Mouse (Mus musculus) liver, adult (tissue): ENCODE measurements around the gene Sbsn.
A peak's percentile ranks its signal among the peaks of the same experiment; 100 is the strongest.
"Not testable (repeated sequence)": the region's sequence is repeated elsewhere in the genome, so short reads cannot be mapped to it uniquely, and the experiment has no call there.

Experiments
- GATA4 ChIP-seq: IDR thresholded peaks from 2 replicates; pipeline ENCODE4 v1.6.1; 2014; ENCODE audit warnings: mild to moderate bottlenecking, low read length; ENCODE audit not compliant: insufficient replicate concordance

The Sbsn gene

DNA sequence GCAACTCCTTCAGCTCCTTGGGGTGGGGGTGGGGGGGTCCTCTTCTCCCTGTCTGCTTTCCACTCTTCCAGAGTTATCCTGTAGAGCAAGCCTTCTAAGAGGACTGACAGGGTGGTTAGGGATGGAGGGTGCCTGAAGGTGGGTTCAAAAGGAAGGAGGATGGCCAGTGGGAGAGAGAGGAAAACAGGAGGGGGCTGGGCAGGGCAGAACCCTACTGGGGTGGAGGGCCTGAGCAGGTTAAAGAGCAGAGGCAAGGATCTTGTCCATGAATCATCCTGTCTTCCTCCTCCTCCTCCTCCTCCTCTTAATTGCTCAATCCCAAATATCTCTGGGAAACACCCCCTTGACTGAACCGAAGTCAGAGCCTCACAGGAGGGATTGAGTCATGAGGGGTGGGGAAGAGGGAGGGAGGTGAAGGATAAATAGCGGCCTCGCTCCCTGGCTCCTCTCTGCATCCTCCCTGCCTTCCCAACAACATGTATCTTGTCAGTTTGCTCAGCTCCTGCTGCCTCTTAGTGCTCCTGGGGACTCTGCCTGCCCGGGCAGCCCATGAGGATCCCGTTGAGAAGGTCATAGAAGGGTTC is at the start of gene Sbsn:
Gene Sbsn, plus strand, starts transcription at position 386 of the 584 bp plus-strand sequence.
- TF ChIP-seq GATA4: no peak

DNA sequence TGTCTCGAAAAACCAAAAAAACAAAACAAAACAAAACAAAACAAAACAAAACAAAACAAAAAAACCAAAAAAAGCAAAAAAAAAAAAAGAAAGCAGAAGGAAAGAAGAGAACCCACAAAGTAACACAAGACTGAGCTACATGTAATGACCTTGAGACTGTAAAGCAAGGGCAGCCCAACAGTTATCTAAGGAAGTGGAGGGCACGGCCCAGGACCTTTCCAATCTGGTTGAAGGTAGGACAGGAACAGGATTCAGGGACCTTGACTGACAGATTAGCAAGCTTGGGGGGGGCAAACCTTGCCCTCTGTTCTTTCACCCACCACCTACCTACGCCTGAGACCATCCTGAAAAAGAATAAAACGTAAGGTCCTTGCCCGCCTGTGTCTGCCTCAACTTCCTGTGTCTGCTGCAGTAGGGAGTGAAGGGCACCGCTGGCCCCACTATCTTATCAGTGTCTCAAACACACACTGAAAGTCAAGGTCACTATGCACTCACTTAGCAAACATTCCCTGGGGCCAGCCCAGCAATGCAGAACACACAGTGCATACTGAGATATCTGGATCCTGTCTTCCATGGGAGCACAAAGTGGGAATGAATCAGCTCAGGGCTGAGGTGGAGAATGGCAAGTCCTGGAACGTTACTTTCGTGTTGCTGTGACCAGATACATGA is 44.9 kb upstream of the Sbsn start:
- TF ChIP-seq GATA4: peak; percentile 70; the same call in 1 of the 2 replicates

DNA sequence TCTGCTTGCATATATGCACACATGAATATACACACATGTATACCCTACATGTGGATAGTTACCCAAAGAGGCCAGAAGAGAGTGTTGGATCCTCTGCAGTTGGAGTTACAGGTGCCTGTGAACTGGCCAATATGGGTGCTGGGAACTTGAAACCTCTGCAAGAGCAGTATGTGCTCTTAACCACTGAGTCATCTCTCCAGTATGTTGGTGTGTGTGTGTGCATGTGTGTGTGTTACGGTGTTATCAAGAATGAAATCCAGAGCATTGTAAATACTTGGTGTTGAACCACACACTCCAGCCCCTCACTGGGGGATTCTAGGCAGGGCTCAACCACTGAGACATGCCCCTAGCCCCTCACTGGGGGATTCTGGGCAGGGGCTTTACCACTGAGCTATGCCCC is 43.8 kb upstream of the Sbsn start:
- TF ChIP-seq GATA4: no peak

DNA sequence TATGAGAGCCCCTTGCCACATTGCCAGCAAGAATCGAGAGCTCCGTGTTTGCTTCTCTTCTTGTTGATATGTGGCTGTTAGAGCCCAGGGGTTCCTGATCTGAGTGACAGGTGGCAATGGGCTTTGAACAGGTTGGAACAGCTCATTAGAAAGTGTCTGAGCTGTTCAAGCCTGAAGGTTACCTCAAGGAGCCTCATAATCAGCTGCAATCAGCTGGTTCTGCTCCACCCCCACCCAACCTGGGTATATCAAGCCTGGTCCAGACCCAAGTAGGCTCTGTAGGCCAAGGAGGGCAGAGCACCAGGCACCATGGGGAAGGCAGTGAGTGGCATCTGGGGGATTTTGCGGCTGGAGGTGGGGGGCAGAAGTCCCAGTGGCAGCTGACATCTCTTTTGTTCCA is 39.3 kb upstream of the Sbsn start, which contains the start of gene Atp4a:
Gene Atp4a, plus strand, starts transcription at position 268 of the 400 bp plus-strand sequence.
- TF ChIP-seq GATA4: no peak

DNA sequence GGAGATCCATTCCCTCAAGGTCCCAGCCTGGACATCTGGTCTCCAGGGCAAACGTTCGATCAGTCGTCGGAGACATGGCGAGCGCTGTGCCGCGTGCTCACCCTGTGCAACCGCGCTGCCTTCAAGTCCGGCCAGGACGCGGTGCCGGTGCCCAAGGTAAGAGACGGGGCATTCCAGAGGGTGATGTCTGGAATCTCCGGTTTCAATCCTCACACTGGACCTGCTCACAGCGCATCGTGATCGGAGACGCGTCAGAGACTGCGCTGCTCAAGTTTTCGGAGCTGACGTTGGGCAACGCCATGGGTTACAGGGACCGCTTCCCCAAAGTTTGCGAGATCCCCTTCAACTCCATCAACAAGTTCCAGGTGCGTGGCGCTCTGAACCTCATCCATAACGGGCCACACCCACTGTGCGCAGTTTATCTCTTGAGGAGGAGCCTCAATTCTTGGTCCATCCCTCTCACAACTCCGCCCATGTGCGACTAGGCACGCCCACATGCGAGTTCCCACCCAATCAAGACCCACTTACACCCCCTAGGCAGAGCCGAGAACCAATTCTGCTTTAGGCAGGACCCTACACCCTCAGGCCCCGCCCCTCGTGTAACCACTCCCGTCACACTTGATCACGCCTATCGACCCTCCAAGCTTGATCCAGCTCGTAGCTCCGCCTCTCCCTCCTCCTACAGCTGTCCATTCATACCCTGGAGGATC is 34.1 kb upstream of the Sbsn start:
- no peak for TF ChIP-seq GATA4

DNA sequence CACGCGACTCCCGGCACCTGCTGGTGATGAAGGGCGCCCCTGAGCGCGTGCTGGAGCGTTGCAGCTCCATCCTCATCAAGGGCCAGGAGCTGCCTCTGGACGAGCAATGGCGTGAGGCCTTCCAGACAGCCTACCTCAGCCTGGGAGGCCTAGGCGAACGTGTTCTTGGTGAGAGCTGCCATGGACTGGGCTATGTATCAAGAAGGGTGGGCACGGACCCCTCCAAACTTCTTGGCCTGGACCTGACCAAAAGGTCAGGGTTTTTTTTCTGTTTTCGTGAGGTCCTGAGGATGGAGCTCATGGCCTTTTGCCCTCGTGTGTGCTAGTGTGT is 33.6 kb upstream of the Sbsn start:
- TF ChIP-seq GATA4: no peak

DNA sequence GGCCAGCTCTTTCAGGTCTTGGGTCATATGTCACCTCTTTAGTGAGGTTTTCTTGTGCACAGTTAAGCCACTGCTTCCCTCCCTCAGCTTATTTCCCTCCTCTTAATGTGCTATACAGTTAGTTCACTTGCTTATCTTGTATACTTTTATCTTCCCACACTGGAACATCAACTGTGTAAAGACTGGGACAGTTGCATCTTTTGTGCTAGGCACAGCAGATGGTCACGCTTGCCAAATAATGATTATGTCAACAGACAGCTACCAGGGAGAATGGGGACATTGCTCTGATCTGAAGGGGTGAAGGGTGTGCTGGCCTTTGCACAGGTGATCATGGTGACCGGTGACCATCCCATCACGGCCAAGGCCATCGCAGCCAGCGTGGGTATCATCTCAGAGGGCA is 31.6 kb upstream of the Sbsn start:
- TF ChIP-seq GATA4: peak; percentile 45; the same call in 1 of the 2 replicates

DNA sequence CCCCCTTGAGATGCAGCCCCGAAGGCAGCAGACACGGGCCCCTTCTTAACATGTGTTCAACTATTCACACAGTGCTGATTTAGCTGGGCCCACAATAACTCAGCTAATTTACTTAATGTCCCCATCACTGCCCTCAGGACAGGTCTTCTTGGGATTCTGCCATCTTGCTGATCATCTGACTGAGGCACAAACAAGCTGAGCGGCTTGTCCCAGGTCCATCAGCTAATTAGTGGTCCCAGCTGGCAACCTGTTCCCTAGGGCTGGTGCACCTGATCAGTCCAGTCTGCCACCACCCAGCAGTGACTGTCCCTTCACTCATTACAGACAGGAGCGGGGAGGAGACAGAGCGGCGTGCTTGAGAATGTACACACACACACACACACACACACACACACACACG is 30.0 kb upstream of the Sbsn start:
- no peak for TF ChIP-seq GATA4

DNA sequence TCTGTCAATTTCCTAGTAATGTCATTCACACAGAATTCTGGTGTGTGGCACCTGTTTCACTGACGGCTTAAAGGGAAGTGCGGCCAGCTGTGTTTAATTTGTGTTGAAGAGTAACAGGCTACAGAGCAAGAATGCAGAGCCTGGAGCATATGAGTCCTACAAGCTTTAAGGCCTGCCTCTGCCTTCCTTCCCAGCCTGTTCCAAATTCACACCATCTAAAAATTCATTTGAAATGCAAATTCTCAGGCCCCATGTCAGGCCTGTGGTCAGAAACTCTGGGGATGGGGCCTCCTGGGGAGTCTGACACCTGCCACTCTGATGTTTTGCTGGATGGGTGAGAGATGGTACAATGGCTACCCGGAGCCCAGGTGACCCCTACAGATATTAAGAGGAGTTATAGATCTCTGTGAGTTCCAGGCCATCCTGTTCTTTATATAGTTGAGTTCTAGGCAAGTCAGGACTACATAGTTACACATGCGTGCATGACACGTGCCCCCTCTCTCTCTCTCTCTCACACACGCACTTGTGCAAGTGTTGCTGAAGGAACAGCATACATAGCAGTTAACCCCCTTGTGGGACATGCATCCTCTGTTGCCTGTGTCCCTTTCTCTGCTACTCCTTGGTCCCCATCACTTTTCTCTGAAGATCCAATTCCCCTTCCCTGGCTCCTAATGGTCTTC is 27.9 kb upstream of the Sbsn start:
- TF ChIP-seq GATA4: no peak

DNA sequence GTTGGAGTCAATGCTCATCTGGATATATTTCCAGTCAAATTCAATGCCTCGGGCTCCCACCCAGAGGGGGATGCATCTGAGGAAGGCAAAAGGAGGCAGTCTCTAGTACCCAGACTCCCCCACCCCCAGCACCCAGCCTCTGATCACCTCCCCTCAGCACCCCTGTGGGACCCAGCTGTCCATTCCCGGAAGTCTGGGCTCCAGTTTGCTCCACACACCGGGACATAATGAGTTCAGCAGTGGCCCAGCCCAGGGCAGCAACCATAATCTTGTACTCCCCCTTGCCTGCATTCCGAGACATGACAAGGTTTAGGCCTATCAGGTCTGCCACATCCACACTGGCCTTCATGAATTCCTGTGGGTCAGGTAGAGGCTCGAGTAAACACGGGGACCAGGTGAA is 23.1 kb upstream of the Sbsn start:
- no peak for TF ChIP-seq GATA4

DNA sequence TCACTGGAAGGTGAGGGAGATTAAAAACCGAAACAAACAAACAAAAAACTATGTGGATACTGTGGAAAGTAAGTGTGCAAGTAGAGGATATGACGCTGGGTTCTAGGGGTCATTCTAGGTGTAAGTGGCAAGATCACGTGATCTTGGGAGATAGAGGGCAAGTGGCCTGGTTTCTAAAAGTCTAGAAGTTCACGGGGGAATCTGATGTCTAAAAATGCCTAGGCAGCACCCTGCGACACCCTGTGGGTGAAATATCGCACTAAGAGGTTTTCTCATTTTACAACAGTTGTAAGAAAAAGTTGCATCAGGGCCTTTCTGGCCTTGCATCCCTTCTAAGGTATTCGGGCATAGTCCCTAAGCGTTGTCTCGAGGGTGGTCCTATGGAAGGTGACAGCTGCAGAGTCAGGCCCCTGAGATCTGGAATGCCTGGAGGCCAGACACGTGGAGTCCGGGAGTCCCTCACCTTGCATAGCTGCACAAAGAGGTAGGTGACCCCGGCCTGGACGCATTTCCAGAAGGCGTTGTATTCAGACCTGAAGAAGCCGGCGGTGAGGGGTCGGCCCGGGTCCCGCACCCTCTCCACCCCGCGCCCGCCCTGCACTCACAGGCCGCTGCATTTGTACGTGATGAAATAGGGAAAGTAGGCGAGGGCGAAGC is 22.4 kb upstream of the Sbsn start:
- peak; percentile 5; the same call in 1 of the 2 replicates for TF ChIP-seq GATA4

DNA sequence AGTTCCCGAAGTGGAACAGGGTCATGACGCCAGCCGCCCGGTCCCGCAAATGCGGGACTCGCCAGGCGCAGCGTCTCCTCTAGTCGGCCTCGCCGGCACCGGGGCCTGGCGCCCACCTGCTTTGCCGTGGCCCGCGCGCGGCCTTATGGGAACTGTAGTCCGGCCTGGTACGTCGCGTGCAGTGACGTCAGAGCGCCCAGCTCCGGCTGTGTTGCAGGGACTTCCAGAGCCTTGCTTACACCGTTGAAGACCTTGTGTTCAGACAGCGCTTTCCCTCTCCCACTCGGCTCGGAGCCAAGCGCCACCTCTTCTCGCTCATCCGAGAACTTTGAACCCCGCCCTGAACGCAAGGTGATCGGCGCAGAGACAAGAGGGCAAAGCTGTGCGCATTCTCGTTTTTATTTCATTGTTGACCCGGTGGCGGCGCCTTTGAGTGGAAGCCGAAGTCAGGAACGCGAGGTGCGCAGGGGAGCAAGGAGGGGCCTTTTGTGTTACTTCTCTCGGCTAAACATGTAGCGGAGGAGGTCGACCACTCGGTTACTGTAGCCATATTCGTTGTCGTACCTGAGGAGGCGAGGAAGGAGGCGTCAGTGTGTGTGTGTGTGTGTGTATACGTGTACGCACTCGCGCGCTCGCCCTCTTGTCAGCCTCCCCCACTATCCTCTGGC is 21.7 kb upstream of the Sbsn start, which contains the start of gene Tmem147:
Gene Tmem147, minus strand, starts transcription at position 145 of the 668 bp plus-strand sequence.
- TF ChIP-seq GATA4: no peak

DNA sequence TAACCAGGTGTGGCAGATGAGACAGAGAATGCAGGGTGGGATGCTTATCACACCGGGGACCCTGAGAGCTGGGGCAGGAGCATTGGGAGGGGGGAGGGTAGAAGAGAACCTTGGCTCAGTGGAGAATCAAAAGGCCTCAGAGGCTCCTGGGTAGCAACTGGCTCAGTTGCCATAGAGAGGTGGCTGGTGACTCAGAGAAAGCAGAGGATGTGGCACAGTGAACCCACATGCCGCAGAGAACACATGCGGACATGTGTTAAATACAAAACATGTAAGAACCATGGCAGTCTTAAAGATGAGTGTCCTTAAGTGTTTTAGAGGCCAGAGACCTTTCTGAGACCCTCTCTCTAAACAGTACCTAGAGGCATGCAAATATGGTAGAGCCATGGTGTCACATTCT is 15.1 kb upstream of the Sbsn start:
- TF ChIP-seq GATA4: no peak

DNA sequence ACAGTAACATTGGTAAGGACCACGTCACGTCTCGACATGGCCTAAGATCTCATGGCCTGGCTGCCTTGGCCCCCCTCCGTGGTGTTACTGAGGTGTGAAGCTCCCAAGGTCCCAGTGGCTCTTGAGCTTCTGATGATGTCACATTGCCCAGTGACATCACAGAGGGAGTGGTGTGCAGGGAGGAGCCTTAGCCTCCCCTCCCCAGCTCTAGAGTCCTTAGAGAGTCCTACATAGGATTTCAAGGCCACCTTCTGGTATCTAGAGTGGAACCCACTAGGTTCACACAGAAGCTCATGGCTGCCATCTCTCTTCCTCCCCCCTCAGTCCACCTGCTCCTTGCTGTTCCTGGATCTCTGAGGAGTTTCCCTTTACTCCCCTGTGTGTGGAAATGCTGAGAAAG is 7.7 kb upstream of the Sbsn start, which contains the start of gene Gapdhs:
Gene Gapdhs, minus strand, starts transcription at position 65 of the 400 bp plus-strand sequence.
- TF ChIP-seq GATA4: not testable (repeated sequence)

DNA sequence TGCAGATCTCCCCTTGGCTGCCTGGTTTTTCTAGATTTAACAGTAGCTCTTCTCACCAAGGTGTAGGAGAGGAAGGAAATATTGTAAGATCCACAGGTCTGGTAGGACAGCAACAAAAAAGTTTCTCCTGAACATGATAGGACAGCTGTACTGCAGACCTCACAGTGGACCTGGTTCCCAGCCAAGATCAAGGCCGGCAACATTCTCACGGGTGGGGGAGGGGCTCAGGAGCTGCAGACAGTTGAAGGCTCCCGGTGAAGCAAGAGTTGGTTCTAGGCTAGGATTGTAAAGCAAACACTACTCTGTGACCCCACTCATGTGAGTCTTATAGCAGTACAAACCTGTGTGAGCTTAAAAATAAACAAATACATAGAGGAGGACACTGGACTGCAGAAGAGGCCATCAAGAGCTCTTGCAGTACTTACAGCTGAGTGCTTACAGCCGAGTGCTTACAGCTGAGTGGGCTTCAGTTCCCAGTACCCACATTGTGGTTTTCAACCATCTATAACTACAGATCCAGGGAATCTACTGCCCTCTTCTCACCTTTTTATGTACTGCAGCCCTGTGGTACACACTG is 7.2 kb upstream of the Sbsn start:
- no peak for TF ChIP-seq GATA4
